Mouse (Mus musculus): ENCODE data around the gene Myl9. TPM values are rescaled to one million over a fixed set of nuclear protein-coding genes. Genes with fewer than 3 reads are reported as not detected.

Gene Myl9
- polyA plus RNA-seq, 1 experiment: 410 TPM

DNA sequence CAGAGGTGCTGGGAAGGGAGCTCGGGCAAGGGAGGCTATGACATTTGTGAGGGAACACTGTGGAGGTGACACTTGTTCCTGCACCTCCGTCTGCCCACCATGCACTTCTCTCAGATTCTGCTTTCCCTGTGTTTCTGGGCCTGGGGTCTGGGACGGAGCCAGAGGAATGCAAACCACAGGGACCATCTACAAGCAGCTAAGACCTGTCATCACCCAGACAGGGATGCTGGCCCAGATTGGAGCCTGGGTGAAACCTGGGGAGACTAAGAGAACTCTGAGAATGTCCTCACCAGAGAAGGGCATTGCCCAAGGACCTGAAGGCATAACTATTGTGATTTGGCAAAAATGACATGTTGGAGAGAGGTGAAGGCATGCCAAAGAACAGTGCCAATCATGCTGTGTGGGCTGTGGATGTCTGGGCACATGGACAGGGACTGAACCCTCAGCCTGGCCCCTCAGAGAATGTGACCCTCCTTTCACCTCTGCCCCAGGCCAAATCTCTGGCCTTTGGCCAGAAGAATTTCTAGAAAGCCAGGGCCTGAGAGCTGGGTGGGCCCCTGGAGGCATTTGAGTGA is 39.4 kb upstream of the Myl9 start:
- WGBS: 94% methylated on average over 3 of the region's 3 CpGs
- Histone ChIP-seq H3K36me3 (ENCODE audit: control insufficient read depth, insufficient read depth, low read length) (no peaks in the 10 kb centered on the region), H3K4me1 (ENCODE audit: control insufficient read depth, insufficient read depth, insufficient read length, low read length) (peaks cover 38% of the 10 kb centered on the region), H3K27ac (ENCODE audit: insufficient read depth, low read depth, low read length) (no peak overlapping the region), H3K4me3 (ENCODE audit: low read depth, low read length) (no peak overlapping the region), H3K27me3 (ENCODE audit: control insufficient read depth, insufficient read depth, low read length) (no peaks in the 10 kb centered on the region)
- no peak for TF ChIP-seq CTCF (IDR thresholded peaks at IDR 0.05; ENCODE audit: extremely low read depth, insufficient read length, insufficient replicate concordance, low read depth, low read length)

- Histone ChIP-seq H3K36me3 (ENCODE audit: control insufficient read depth, insufficient read depth, low read length) (no peaks in the 10 kb centered on the region), H3K27ac (ENCODE audit: insufficient read depth, low read depth, low read length) (no peak overlapping the region), H3K4me3 (ENCODE audit: low read depth, low read length) (no peak overlapping the region), H3K4me1 (ENCODE audit: control insufficient read depth, insufficient read depth, insufficient read length, low read length) (peaks cover 35% of the 10 kb centered on the region), H3K27me3 (ENCODE audit: control insufficient read depth, insufficient read depth, low read length) (no peaks in the 10 kb centered on the region)
- TF ChIP-seq CTCF (IDR thresholded peaks at IDR 0.05; ENCODE audit: extremely low read depth, insufficient read length, insufficient replicate concordance, low read depth, low read length) (no peak), POLR2A (IDR thresholded peaks at IDR 0.05; ENCODE audit: low read depth, low read length) (no peak)
- WGBS: 38% methylated on average over 7 of the region's 7 CpGs
Measured at GRCm38 (mm10) chr2:156736846-156737245, 38.4 kb upstream of the Myl9 start.

GRCm38 (mm10) chr2:156737976-156738375 is 37.2 kb upstream of the Myl9 start:
- Histone ChIP-seq H3K27ac (ENCODE audit: insufficient read depth, low read depth, low read length) (no peak overlapping the region), H3K4me3 (ENCODE audit: low read depth, low read length) (no peak overlapping the region), H3K4me1 (ENCODE audit: control insufficient read depth, insufficient read depth, insufficient read length, low read length) (peaks cover 30% of the 10 kb centered on the region), H3K27me3 (ENCODE audit: control insufficient read depth, insufficient read depth, low read length) (no peaks in the 10 kb centered on the region), H3K36me3 (ENCODE audit: control insufficient read depth, insufficient read depth, low read length) (no peaks in the 10 kb centered on the region)
- no peak for TF ChIP-seq POLR2A (IDR thresholded peaks at IDR 0.05; ENCODE audit: low read depth, low read length)
- no peak for TF ChIP-seq CTCF (IDR thresholded peaks at IDR 0.05; ENCODE audit: extremely low read depth, insufficient read length, insufficient replicate concordance, low read depth, low read length)
- 37% methylated on average over 7 of the region's 7 CpGs for WGBS

- Histone ChIP-seq H3K4me3 (ENCODE audit: low read depth, low read length) (no peak overlapping the region), H3K27me3 (ENCODE audit: control insufficient read depth, insufficient read depth, low read length) (no peaks in the 10 kb centered on the region), H3K36me3 (ENCODE audit: control insufficient read depth, insufficient read depth, low read length) (peaks cover 3% of the 10 kb centered on the region; the same call in 1 of the 2 replicates), H3K27ac (ENCODE audit: insufficient read depth, low read depth, low read length) (no peak overlapping the region), H3K4me1 (ENCODE audit: control insufficient read depth, insufficient read depth, insufficient read length, low read length) (peaks cover 30% of the 10 kb centered on the region)
- TF ChIP-seq CTCF (IDR thresholded peaks at IDR 0.05; ENCODE audit: extremely low read depth, insufficient read length, insufficient replicate concordance, low read depth, low read length) (no peak), POLR2A (IDR thresholded peaks at IDR 0.05; ENCODE audit: low read depth, low read length) (no peak)
- WGBS: 38% methylated on average over 9 of the region's 9 CpGs
Measured at GRCm38 (mm10) chr2:156741265-156741664, 34.0 kb upstream of the Myl9 start.

DNA sequence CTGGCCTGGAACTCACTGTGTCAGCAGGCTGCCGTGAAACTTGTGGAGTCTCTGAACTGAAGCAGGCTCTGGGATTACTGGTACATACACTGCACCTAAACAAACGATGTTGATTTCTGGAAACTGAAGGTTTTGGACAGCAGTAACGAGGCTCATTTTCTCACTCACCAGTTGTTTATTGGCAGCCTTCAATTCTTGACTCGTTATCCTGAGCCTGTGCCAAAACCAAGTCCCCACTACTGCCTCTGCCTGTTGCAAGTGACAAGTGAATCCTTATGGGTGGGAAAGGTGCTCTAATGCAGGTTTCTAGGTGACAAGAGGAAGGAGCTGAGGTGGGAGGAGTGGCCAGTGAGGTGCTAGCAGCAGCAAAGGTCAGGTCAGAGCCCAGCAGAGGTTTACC is 33.2 kb upstream of the Myl9 start:
- Histone ChIP-seq H3K27me3 (ENCODE audit: control insufficient read depth, insufficient read depth, low read length) (no peaks in the 10 kb centered on the region), H3K36me3 (ENCODE audit: control insufficient read depth, insufficient read depth, low read length) (peaks cover 9% of the 10 kb centered on the region), H3K27ac (ENCODE audit: insufficient read depth, low read depth, low read length) (no peak overlapping the region), H3K4me3 (ENCODE audit: low read depth, low read length) (no peak overlapping the region), H3K4me1 (ENCODE audit: control insufficient read depth, insufficient read depth, insufficient read length, low read length) (peaks cover 26% of the 10 kb centered on the region)
- 44% methylated on average over 4 of the region's 4 CpGs for WGBS
- TF ChIP-seq CTCF (IDR thresholded peaks at IDR 0.05; ENCODE audit: extremely low read depth, insufficient read length, insufficient replicate concordance, low read depth, low read length): no peak
- no peak for TF ChIP-seq POLR2A (IDR thresholded peaks at IDR 0.05; ENCODE audit: low read depth, low read length)

DNA sequence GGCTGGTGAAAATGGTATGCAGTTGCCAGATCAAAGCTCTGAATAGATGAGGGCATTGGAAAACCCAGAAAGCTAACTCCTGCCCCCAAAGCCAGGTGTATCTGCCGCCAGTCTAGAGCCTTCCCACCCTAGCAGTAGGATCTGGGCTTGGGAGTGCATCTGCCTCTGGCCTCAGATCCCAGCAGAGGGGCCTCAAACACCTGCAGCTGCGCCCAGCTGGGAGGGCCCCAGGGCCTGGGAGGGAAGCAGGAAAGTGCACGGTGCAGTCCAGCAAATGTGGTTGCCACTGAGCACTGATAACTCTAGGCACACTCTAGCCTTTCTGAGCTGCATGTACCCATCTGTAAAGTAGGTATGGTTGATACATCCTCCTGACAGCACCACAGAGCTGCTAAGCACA is 32.0 kb upstream of the Myl9 start:
- Histone ChIP-seq H3K36me3 (ENCODE audit: control insufficient read depth, insufficient read depth, low read length) (peaks cover 17% of the 10 kb centered on the region), H3K4me1 (ENCODE audit: control insufficient read depth, insufficient read depth, insufficient read length, low read length) (peaks cover 16% of the 10 kb centered on the region), H3K27me3 (ENCODE audit: control insufficient read depth, insufficient read depth, low read length) (no peaks in the 10 kb centered on the region), H3K27ac (ENCODE audit: insufficient read depth, low read depth, low read length) (no peak overlapping the region), H3K4me3 (ENCODE audit: low read depth, low read length) (no peak overlapping the region)
- 50% methylated on average over 3 of the region's 3 CpGs for WGBS
- TF ChIP-seq CTCF (IDR thresholded peaks at IDR 0.05; ENCODE audit: extremely low read depth, insufficient read length, insufficient replicate concordance, low read depth, low read length) (no peak), POLR2A (IDR thresholded peaks at IDR 0.05; ENCODE audit: low read depth, low read length) (no peak)

GRCm38 (mm10) chr2:156744414-156744813 is 30.8 kb upstream of the Myl9 start:
- H3K4me3 ChIP-seq (ENCODE audit: low read depth, low read length): no peak overlapping the region
- H3K36me3 ChIP-seq (ENCODE audit: control insufficient read depth, insufficient read depth, low read length): peaks cover 24% of the 10 kb centered on the region
- H3K27ac ChIP-seq (ENCODE audit: insufficient read depth, low read depth, low read length): no peak overlapping the region
- H3K27me3 ChIP-seq (ENCODE audit: control insufficient read depth, insufficient read depth, low read length): no peaks in the 10 kb centered on the region
- no peak for TF ChIP-seq POLR2A (IDR thresholded peaks at IDR 0.05; ENCODE audit: low read depth, low read length)
- no peak for TF ChIP-seq CTCF (IDR thresholded peaks at IDR 0.05; ENCODE audit: extremely low read depth, insufficient read length, insufficient replicate concordance, low read depth, low read length)
- H3K4me1 ChIP-seq (ENCODE audit: control insufficient read depth, insufficient read depth, insufficient read length, low read length): peaks cover 14% of the 10 kb centered on the region
- 90% methylated on average over 5 of the region's 5 CpGs for WGBS

Measured in small intestine, adult 2 months (tissue).